Comparison of ENCODE assay signal across 18 mouse cellular contexts in the genomic region with DNA sequence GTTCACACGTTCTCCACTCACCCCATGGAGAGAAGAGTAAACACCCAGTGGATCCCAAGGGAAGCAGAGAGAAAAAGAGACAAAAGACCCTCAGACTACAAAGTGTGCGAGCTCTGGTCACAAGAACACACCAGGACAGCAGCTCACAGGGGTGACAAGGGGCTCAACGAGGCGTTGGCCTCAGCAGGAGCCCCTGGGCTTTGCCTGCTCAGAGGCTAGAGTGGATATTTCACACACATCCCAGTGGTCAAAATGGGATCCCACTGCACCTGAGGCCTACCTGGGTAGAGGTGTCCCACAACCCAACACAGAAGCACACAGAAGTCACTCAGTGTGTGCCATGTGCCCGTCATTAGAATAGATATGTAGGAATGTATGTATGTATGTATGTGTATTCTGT.
DNase-seq lines count a peak whose midpoint lies in the region; ATAC-seq and TF ChIP-seq lines count a peak whose summit lies in the region.
"Had no signal": no experiment of that assay in that cellular context is flagged by ENCODE, and none has a peak within 500 bp of the region (broad histone marks: within the 10 kb centered on the region; RNA-seq: fewer than 3 reads in every experiment).

No protein-coding gene starts in this region.

- no peak for ATAC-seq in hindbrain, embryonic 12.5 days (ENCODE audit: low FRiP score)
- no peak for ATAC-seq in hindbrain, embryonic 11.5 days (ENCODE audit: low FRiP score)
- no peak for ATAC-seq in neural tube, embryonic 13.5 days (ENCODE audit: low read depth)
- no peak for ATAC-seq in neural tube, embryonic 15.5 days (ENCODE audit: low FRiP score)
- ATAC-seq: intestine, postnatal 0 days had no signal

- intact Hi-C loops in gastrocnemius, adult 2 months (cut with DNase I) = no loop called here

- H3K27ac ChIP-seq in gastrocnemius, adult 2 months = peak overlapping the region; percentile 80
- 0 out of 2 replicates have a peak overlapping the region, but pooled peaks have one; percentile 23 for H3K27ac ChIP-seq in hindbrain, embryonic 12.5 days
- H3K27ac ChIP-seq in hindbrain, embryonic 11.5 days (ENCODE audit: low read depth, low read length) = no peak overlapping the region
- peak overlapping the region; percentile 95; the same call in 1 of the 2 replicates for H3K27ac ChIP-seq in neural tube, embryonic 13.5 days (replicated peaks)
- H3K27ac ChIP-seq in neural tube, embryonic 15.5 days (replicated peaks) = 0 out of 2 replicates have a peak overlapping the region, but pooled peaks have one; percentile 89

- H3K27me3 ChIP-seq in hindbrain, embryonic 12.5 days = no peaks in the 10 kb centered on the region
- H3K27me3 ChIP-seq in hindbrain, embryonic 11.5 days (ENCODE audit: control insufficient read depth, insufficient read depth, low read length) = no peaks in the 10 kb centered on the region
- H3K27me3 ChIP-seq in neural tube, embryonic 13.5 days = no peaks in the 10 kb centered on the region
- no peaks in the 10 kb centered on the region for H3K27me3 ChIP-seq in neural tube, embryonic 15.5 days (replicated peaks)
- H3K27me3 ChIP-seq: neural tube, embryonic 12.5 days had no signal

- DNase-seq in gastrocnemius, adult 2 months = no peak
- DNase-seq in gastrocnemius, adult 18-20 months (ENCODE audit: low spot score) = no peak
- DNase-seq in hindbrain, embryonic 11.5 days (ENCODE audit: low spot score) = no peak
- no peak for DNase-seq in neural tube, embryonic 10.5 days (ENCODE audit: extremely low spot score, low spot score)
- no peak for DNase-seq in frontal cortex, postnatal 14 days (ENCODE audit: low spot score in 2 of 2)
- DNase-seq: adrenal gland, adult 8-10 months; cerebellum, adult 9-11 months; kidney, postnatal 4 days; lung, postnatal 14 days; midbrain, embryonic 14.5 days; spleen, adult 18-20 months; thymus, postnatal 14 days had no signal

- WGBS in hindbrain, embryonic 12.5 days = 78% methylated on average over 5 of the region's 5 CpGs
- WGBS in hindbrain, embryonic 11.5 days = 77% methylated on average over 5 of the region's 5 CpGs
- WGBS in neural tube, embryonic 13.5 days = 81% methylated on average over 5 of the region's 5 CpGs
- WGBS in neural tube, embryonic 15.5 days = 87% methylated on average over 5 of the region's 5 CpGs

- no peaks in the 10 kb centered on the region for H3K9me3 ChIP-seq in hindbrain, embryonic 12.5 days (replicated peaks)
- no peaks in the 10 kb centered on the region for H3K9me3 ChIP-seq in hindbrain, embryonic 11.5 days (ENCODE audit: control insufficient read depth, low read length)
- no peaks in the 10 kb centered on the region for H3K9me3 ChIP-seq in neural tube, embryonic 13.5 days
- H3K9me3 ChIP-seq in neural tube, embryonic 15.5 days (replicated peaks) = no peaks in the 10 kb centered on the region
- H3K9me3 ChIP-seq: neural tube, embryonic 12.5 days had no signal

- H3K9ac ChIP-seq in hindbrain, embryonic 12.5 days = no peak overlapping the region
- no peak overlapping the region for H3K9ac ChIP-seq in hindbrain, embryonic 11.5 days (ENCODE audit: low read depth, low read length)
- H3K9ac ChIP-seq in neural tube, embryonic 13.5 days = no peak overlapping the region
- H3K9ac ChIP-seq in neural tube, embryonic 15.5 days (replicated peaks) = no peak overlapping the region
- H3K9ac ChIP-seq: neural tube, embryonic 12.5 days had no signal

- H3K4me2 ChIP-seq in hindbrain, embryonic 12.5 days (replicated peaks) = no peak overlapping the region
- H3K4me2 ChIP-seq in hindbrain, embryonic 11.5 days (replicated peaks; ENCODE audit: low read depth, low read length) = no peak overlapping the region
- H3K4me2 ChIP-seq in neural tube, embryonic 13.5 days = no peak overlapping the region
- H3K4me2 ChIP-seq in neural tube, embryonic 15.5 days = no peak overlapping the region
- H3K4me2 ChIP-seq: liver, embryonic 11.5 days; neural tube, embryonic 12.5 days had no signal

- peaks cover 12% of the 10 kb centered on the region for H3K36me3 ChIP-seq in hindbrain, embryonic 12.5 days
- no peaks in the 10 kb centered on the region for H3K36me3 ChIP-seq in hindbrain, embryonic 11.5 days (ENCODE audit: control insufficient read depth, insufficient read depth, low read length)
- H3K36me3 ChIP-seq in neural tube, embryonic 13.5 days = peaks cover 7% of the 10 kb centered on the region; the same call in 1 of the 2 replicates
- no peaks in the 10 kb centered on the region for H3K36me3 ChIP-seq in neural tube, embryonic 15.5 days

- no peak for TF ChIP-seq CTCF in gastrocnemius, adult 2 months (IDR thresholded peaks at IDR 0.05)

- H3K4me1 ChIP-seq in hindbrain, embryonic 12.5 days = peaks cover 88% of the 10 kb centered on the region
- H3K4me1 ChIP-seq in hindbrain, embryonic 11.5 days (replicated peaks; ENCODE audit: control insufficient read depth, insufficient read depth, low read length) = peaks cover 35% of the 10 kb centered on the region
- peaks cover 95% of the 10 kb centered on the region for H3K4me1 ChIP-seq in neural tube, embryonic 13.5 days (replicated peaks)
- peaks cover 82% of the 10 kb centered on the region for H3K4me1 ChIP-seq in neural tube, embryonic 15.5 days

- no peak overlapping the region for H3K4me3 ChIP-seq in gastrocnemius, adult 2 months
- H3K4me3 ChIP-seq in hindbrain, embryonic 12.5 days = no peak overlapping the region
- no peak overlapping the region for H3K4me3 ChIP-seq in hindbrain, embryonic 11.5 days (ENCODE audit: low read depth, low read length)
- H3K4me3 ChIP-seq in neural tube, embryonic 13.5 days = no peak overlapping the region
- no peak overlapping the region for H3K4me3 ChIP-seq in neural tube, embryonic 15.5 days (replicated peaks)
- H3K4me3 ChIP-seq: neural tube, embryonic 12.5 days had no signal
